Mouse (Mus musculus) macrophage (primary cell): ENCODE measurements around the gene Aqp11. TPM values are rescaled to one million over a fixed set of nuclear protein-coding genes. Genes with fewer than 3 reads are reported as not detected.
A peak's percentile ranks its signal among the peaks of the same experiment; 100 is the strongest.

ENCODE experiments used
- H3K27ac ChIP-seq: fragments of 350-480 bp; formaldehyde crosslinking; 2 replicates; pipeline ENCODE4 v1.9.0; 2021
- H3K36me3 ChIP-seq: fragments of 350-480 bp; formaldehyde crosslinking; 2 replicates; pipeline ENCODE4 v1.9.0; 2021; ENCODE audit errors: inconsistent target
- H3K4me3 ChIP-seq: fragments of 350-480 bp; formaldehyde crosslinking; 2 replicates; pipeline ENCODE4 v1.9.0; 2021; ENCODE audit errors: inconsistent target
- H3K79me2 ChIP-seq: fragments of 350-480 bp; formaldehyde crosslinking; 2 replicates; pipeline ENCODE4 v1.9.0; 2021; ENCODE audit errors: inconsistent target
- WGBS: methylation state at CpG from one replicate; pipeline ENCODE4 v1.1.7; 2026; ENCODE audit warnings: inconsistent platforms; ENCODE audit not compliant: missing documents; 5-methylcytosine and 5-hydroxymethylcytosine counted together
- polyA plus RNA-seq: library from polyadenylated mRNA; stranded (reverse); fragments of 250-400 nt; gene quantifications from 3 replicates; pipeline ENCODE4 v1.2.4, GENCODE M21; 2018; ENCODE audit warnings: inconsistent platforms

Aqp11 gene
- polyA plus RNA-seq, 1 experiment from 2014 or later, result 0.52 TPM

DNA sequence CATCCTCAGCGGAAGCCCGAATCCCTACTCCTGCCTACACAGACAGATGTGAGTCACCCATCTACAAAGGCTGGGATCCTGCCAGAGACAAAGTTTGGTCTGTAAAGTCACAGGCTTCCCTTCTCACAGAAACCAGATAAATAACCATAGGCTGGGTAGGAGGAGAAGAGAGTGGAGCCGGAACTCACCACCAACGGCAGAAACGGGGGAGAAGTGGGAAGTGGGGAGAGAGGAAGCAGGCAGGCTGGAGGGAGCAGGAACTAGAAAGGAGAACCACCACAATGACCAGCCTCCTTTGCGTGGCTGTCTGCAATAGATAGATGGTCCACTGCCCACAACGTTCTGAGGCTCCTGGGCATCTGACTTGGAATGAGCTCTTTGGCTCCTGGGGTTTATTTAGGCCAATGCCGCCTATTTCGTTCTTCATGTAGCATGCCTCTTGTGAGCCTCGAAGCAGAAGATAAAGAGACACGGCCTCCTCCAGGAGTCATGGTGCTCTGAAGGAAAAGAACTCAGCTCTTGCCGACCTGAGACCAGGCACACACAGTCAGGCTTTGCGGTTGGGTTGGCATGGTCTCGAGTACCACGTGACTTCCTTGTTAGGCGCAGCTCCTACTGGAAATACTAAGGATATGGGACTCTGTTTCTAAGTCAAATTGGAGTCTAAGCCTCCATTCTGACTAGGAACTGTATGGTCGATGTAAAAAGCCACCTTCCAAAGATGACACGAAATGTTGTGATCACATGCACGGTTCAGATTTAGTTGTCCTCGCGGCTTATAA lies 27.3 kb upstream of the Aqp11 start:
- Histone ChIP-seq H3K79me2 (no peaks in the 10 kb centered on the region), H3K36me3 (no peaks in the 10 kb centered on the region), H3K4me3 (peak overlapping the region; percentile 9; the same call in 1 of the 2 replicates), H3K27ac (peak overlapping the region; percentile 85)
- WGBS, result 18% methylated on average over 21 of the region's 21 CpGs

DNA sequence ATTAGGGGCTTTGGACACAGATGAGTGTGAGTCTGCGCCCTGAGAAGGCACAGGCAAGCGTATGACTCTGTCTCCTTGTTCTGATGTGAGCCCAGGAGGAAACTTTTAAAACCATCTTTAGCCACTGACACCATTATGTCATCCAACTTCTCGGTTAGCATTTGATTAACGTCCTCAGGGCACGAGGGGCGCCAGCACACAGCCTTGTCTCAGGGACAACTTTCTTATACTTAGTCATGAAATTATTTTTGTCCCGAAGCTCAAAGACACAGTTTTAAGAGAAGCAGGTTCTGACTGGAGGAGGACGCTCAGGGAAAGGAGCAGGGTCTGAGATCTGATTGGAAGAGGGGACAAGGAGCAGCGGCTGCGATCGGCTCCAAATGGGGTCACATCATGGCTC lies 26.5 kb upstream of the Aqp11 start:
- peak overlapping the region; percentile 9; the same call in 1 of the 2 replicates for H3K4me3 ChIP-seq
- WGBS, result 27% methylated on average over 11 of the region's 11 CpGs
- peak overlapping the region; percentile 85 for H3K27ac ChIP-seq
- no peaks in the 10 kb centered on the region for H3K36me3 ChIP-seq
- H3K79me2 ChIP-seq, result no peaks in the 10 kb centered on the region

DNA sequence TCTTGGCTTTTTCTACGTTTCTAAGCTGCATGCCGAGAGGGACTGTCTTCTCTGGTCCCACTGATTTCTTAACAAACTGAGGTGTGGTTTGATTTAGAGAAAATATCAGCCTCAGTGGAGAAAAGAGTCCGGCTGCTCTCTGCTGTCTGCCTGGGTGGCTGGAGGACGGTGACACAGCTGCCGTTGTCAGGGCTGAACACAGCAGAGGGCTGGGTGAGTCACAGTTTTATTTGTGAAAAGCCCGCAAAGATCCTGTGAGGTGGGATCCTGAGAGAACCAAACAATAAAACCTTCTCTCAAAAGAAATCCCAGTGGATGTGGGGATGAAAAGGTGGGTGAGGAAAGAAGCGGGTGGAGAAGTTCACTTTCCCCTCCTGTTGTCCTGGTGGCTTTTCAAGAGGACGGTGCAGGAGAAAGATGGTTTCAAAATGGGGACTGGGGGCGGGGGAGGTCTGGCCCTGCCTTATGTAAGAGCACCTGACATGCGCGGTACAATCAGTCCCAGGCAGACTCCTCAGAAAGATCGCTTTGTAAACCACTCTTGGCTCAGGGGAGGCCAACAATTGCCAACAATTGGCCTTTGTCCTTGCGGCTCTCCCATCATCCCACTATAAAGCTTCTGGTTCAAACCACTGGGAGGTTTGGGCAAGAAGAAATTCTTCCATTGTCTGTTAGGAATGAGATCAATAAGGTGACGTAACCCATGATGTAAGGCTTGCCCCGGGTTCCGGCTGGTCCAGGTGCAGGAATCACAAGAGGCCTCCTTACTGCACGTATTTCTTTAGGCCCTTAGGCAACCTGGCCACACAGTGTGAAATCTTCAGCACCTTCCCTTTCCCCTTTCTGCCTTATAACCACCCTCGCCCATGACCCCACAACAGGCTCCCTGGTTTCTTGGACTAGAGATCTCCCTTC lies 19.1 kb upstream of the Aqp11 start:
- 88% methylated on average over 18 of the region's 18 CpGs for WGBS
- Histone ChIP-seq H3K27ac (no peak overlapping the region), H3K36me3 (no peaks in the 10 kb centered on the region)

DNA sequence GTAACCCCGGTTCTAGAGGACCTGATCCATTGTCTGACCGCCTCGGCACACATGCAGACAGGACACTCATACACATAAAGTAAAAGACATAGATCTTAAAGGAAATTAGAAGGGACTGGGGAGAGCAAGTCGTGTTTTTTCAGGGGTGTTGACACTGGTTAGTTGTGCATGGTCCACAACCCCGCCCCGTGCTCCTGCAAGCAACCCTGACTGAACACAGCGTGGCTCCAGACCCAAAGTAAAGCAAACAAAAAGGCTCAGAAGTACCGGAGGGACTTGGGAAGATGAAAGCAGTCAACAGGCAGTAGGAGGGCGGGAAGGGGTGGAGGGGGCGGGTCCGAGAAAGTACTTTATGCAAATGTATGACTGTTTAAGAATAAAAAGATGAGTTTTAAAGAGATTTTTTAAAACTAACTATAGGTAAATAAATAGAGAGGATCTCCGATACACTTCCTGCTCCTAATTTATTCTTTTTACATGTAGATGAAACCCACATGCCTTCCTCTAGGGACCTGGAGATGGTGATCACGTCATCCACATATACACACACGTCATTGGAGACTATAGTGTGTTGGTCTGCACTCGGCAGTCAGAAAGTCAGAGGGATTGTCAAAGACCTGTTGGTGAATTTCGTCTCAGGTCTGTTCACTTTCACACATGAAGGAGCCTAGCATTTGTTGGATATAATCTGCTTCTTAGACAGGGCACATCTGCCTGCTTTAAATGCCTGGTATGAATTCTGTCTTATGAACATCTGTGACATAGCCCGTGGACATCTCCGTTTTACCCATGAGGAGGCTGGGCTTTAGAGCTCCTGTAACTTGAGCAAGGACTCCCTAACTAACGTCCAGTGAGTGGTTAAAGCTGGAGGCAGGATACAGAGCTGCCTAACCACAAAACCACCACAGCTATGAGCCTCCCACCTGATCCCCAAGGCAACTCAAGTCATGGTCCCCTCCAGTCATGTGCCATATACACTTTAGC lies 11.4 kb upstream of the Aqp11 start:
- Histone ChIP-seq H3K79me2 (no peaks in the 10 kb centered on the region), H3K27ac (peak overlapping the region; percentile 77), H3K36me3 (no peaks in the 10 kb centered on the region), H3K4me3 (peak overlapping the region; percentile 52)
- under 1% methylated on average over 19 of the region's 19 CpGs for WGBS

More for the DNA sequence above, 19.1 kb upstream of the Aqp11 start:
- Histone ChIP-seq H3K79me2 (no peaks in the 10 kb centered on the region), H3K4me3 (no peak overlapping the region)

DNA sequence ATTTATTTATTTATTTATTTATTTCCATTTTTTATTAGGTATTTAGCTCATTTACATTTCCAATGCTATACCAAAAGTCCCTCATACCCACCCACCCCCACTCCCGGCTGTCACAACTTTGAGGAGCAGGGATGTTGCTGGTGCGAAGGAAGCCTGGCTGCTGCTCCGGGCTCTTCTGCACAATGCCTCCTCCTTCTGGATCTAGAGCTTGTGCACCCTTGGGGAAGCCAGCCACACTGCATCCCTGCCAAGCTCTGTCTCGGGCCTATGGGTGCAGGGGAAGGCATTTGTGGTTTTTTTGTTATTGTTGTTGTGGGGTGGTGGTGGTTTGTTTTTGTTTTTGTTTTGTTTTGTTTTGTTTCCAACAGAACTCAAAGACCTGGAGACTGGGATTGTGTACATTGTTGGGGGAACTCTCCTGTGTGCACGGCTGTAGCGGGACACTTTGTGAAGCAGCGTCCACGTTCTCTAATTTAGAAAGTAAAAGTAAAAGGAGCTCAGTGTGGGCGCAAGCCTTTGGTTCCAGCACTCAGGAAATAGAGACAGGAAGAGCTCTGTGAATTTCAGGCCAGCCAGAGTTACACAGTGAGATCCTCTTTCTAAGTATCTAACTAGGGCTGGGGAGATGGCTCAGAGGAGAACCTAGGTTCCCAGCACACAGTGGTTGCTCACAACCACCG lies 10.6 kb upstream of the Aqp11 start:
- 4% methylated on average over 10 of the region's 10 CpGs for WGBS
- H3K4me3 ChIP-seq, result peak overlapping the region; percentile 52
- peak overlapping the region; percentile 77 for H3K27ac ChIP-seq
- H3K36me3 ChIP-seq, result no peaks in the 10 kb centered on the region
- no peaks in the 10 kb centered on the region for H3K79me2 ChIP-seq

DNA sequence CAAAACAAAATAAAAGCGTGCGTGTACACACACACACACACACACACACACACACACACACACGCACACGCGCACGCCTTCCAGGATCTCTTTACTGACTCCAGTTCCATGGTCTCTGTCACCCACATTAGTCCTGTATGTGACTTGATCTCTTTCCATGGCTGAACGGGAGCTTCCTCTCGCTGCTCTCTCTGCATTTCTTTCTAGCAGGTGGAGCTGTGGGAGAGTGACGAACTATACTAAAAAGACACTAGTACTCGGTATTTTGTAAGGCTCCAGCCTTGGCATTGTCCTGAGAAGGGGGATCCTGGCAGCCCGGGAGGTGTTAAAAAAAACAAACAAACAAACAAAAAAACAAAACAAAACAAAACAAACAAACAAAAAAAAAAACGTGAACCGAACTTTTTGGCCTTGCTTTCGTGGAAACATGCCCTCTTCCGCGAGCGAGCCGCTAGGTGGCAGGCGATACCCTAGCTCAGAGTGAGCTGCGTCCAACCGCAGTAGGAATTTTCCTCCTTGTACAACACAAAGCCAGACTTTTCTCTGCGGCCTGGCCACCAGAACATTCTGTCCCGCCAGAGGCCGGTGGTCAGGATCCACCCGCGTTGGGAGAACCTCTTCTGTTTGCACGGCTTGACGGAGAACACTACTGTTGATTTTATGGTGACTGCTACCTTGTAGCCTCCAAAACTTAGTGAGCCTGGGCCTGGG lies 9.9 kb upstream of the Aqp11 start:
- H3K4me3 ChIP-seq, result peak overlapping the region; percentile 52; the same call in 1 of the 2 replicates
- no peaks in the 10 kb centered on the region for H3K79me2 ChIP-seq
- no peaks in the 10 kb centered on the region for H3K36me3 ChIP-seq
- peak overlapping the region; percentile 77 for H3K27ac ChIP-seq
- WGBS, result 25% methylated on average over 28 of the region's 28 CpGs

DNA sequence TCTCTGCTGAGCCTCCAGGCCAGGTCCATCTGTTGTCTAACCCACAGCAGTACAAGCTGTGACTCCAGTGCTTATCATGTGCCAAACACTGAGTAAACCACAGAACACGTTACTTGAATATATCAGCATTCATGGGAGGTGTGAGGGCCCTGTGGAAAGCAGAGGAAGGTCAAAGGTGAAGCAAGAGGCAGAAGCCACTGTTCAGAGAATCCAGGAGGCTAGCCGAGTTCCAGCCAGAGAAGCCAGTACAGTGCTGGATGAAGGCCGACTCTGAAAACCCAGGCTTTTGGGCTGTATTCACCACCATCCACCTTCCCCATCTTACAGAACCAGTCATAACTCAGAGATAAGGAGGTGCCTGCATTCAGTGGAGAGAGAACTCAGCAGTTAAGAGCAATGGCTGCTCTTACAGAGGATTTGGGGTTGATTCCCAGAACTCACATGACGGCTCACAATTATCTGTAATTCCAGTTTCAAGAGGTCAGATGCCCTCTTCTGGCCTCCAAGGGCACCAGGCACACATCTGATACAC lies 9.2 kb upstream of the Aqp11 start:
- no peaks in the 10 kb centered on the region for H3K36me3 ChIP-seq
- H3K4me3 ChIP-seq, result no peak overlapping the region
- no peaks in the 10 kb centered on the region for H3K79me2 ChIP-seq
- 86% methylated on average over 4 of the region's 4 CpGs for WGBS
- H3K27ac ChIP-seq, result no peak overlapping the region

DNA sequence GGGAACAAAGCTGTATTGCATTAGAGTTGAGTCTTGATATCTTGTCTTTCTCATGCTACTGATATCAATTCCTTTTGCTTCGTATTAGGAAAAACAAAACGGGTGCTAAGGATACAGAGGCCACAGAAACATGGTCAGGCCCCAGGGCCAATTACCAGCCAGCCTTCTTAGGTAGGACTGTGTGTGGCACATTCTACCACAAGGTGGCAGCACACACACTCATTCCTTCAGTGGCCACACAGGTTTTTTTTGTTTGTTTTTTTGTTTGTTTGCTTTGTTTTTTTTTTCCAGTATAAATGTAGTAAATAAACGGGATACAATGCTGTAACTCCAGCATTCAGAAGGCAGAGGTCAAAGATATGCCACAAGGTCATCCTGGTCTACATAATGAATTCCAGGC lies 7.2 kb upstream of the Aqp11 start:
- 3% methylated on average over 3 of the region's 3 CpGs for WGBS
- no peak overlapping the region for H3K27ac ChIP-seq
- no peaks in the 10 kb centered on the region for H3K36me3 ChIP-seq
- H3K4me3 ChIP-seq, result no peak overlapping the region
- no peaks in the 10 kb centered on the region for H3K79me2 ChIP-seq

DNA sequence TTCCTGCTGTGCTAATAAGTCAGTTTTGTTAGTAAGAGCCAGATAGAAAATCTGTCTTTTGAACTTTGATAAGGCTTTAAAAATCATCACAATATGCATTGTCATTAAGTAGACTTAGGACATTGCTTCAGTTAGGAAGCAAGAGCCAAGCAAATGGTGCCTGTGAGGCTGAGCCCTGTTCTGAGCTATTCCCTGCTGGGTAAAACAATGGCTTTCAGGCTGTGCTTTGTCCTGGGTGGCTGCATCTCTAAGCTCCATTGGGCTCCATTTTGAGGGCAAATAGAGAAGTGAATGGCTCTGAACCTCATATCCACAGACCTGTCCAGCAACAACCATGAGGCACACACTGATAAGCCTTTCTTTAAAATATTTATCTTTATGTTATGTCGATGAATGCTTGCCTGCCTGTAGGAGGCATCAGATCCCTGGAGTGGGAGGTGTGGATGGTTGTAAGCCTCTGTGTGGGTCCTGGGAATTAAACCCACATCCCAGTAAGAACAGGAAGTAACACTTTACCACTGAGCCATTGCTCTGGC lies 3.7 kb upstream of the Aqp11 start:
- Histone ChIP-seq H3K79me2 (no peaks in the 10 kb centered on the region), H3K27ac (no peak overlapping the region), H3K36me3 (no peaks in the 10 kb centered on the region), H3K4me3 (no peak overlapping the region)
- WGBS, result 90% methylated on average over 1 of the region's 1 CpGs

DNA sequence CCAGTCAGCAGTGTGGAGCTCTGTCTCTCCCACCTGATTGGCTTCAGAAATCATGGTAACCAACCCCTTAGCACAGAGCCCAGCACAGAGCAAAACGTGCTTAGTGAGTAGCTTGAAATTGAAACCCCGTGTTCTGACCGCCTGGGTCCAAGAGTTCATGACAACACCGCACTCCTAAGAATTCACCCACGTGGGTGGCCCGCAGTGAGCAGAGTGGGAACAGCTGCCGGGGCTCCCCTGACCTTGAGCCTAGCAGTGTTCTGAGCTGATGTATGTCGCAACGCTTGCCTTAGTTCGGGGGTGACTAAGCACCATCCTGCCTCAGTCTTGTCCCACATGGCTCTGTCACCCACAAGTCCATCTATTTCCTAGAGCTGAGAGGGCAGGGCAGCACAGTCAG lies 2.9 kb upstream of the Aqp11 start:
- 28% methylated on average over 10 of the region's 10 CpGs for WGBS
- Histone ChIP-seq H3K27ac (no peak overlapping the region), H3K4me3 (no peak overlapping the region), H3K79me2 (no peaks in the 10 kb centered on the region), H3K36me3 (no peaks in the 10 kb centered on the region)

DNA sequence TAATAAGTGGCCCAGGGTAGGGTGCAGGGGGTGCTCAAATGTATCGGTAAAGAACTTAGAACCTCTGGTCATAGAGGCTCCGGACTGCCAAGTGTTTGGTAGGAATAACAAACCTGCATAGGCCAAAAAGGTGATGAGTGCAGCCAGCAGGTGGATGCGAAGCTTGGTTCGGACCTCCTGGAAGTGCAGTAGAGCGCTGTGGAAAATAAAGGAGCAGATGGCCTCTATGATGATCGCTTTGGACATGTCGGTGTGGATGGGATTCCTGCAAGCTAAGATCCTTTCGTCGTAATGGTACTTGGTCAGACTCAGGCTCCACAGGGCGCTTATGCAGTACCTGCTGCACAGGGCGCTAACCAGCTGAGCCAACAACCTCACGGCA lies 842 bp downstream of the Aqp11 start:
- Histone ChIP-seq H3K36me3 (no peaks in the 10 kb centered on the region), H3K4me3 (peak overlapping the region; percentile 52), H3K79me2 (no peaks in the 10 kb centered on the region), H3K27ac (no peak overlapping the region)
- WGBS, result 22% methylated on average over 12 of the region's 12 CpGs

DNA sequence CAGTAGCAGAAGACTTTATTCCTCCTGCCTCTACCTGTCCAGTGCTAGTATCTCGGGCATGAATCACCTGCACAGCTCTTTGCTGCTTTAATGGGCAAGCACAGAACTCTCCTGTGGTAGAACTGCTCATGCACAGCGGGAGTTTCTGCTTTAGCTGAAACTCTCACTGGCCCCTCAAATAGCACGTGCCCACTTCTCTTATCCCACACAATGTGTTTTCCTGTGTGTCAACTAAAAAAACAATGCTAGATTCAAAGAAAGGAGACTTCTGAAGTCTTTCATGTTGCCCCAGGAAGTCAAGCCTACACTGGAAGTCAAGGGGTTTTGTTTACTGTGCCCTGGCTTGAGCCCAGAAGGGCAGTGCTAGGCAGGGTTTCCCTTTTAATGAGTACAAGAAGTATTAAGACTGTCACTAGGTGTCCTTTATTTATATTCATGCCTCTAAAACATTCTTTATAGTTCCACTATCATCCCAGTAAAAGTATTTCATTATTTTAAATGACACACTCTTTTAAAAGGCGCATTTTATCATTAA lies 2.1 kb downstream of the Aqp11 start:
- Histone ChIP-seq H3K4me3 (no peak overlapping the region), H3K27ac (no peak overlapping the region), H3K79me2 (no peaks in the 10 kb centered on the region), H3K36me3 (no peaks in the 10 kb centered on the region)
- 62% methylated on average over 4 of the region's 4 CpGs for WGBS

DNA sequence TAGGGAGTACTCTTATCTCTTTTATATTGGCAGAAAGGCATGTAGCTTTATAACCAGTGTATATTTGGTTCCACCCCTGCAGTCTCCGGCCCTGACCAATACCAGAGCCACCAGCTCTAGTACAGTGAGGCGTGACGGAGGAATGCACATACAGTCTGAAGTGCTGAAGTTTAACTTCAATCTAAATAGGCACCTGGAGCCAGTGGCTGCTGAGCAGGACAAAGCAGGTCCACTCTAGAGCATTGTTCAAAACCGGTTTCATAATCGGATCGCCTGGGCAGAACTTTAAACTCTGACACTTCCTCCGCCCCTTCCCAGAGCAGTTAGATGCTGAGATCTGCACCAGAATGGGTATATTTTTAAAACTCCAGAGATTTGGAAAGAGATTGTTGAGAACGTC lies 3.1 kb downstream of the Aqp11 start:
- Histone ChIP-seq H3K27ac (no peak overlapping the region), H3K79me2 (no peaks in the 10 kb centered on the region), H3K4me3 (no peak overlapping the region), H3K36me3 (no peaks in the 10 kb centered on the region)
- WGBS, result 89% methylated on average over 8 of the region's 8 CpGs
